In genomic region chr14:48668761-48669303, GRCm38 (mm10) we compare ENCODE assay signal across 10 mouse cellular contexts. TPM values are rescaled to one million over a fixed set of nuclear protein-coding genes. Genes with fewer than 3 reads are reported as not detected.
DNase-seq lines count a peak whose midpoint lies in the region; ATAC-seq lines count a peak whose summit lies in the region.
"Had no signal": no experiment of that assay in that cellular context is flagged by ENCODE, and none has a peak within 500 bp of the region (broad histone marks: within the 10 kb centered on the region; RNA-seq: fewer than 3 reads in every experiment).

No protein-coding gene starts in this region.

- H3K27me3 ChIP-seq in heart, embryonic 11.5 days (ENCODE audit: control insufficient read depth, insufficient read depth, low read length) = peaks cover 75% of the 10 kb centered on the region
- peaks cover 55% of the 10 kb centered on the region for H3K27me3 ChIP-seq in forebrain, embryonic 14.5 days (replicated peaks; ENCODE audit: control insufficient read depth, insufficient read depth, low read length)
- H3K27me3 ChIP-seq in midbrain, embryonic 10.5 days (ENCODE audit: low read depth, poor library complexity, severe bottlenecking) = peaks cover 79% of the 10 kb centered on the region

- peaks cover 8% of the 10 kb centered on the region for H3K4me1 ChIP-seq in heart, embryonic 11.5 days (ENCODE audit: control insufficient read depth, insufficient read depth, low read length)
- H3K4me1 ChIP-seq in forebrain, embryonic 14.5 days (ENCODE audit: control insufficient read depth, insufficient read depth, low read length) = peaks cover 4% of the 10 kb centered on the region; the same call in 1 of the 2 replicates
- peaks cover 41% of the 10 kb centered on the region for H3K4me1 ChIP-seq in midbrain, embryonic 10.5 days

- 0 out of 2 replicates have a peak overlapping the region, but pooled peaks have one; percentile 2 for H3K4me3 ChIP-seq in heart, embryonic 11.5 days (ENCODE audit: low read depth, low read length)
- peak overlapping the region; percentile 15 for H3K4me3 ChIP-seq in forebrain, embryonic 14.5 days (ENCODE audit: low read depth, low read length)
- peak overlapping the region; percentile 97 for H3K4me3 ChIP-seq in midbrain, embryonic 10.5 days

- no peak overlapping the region for H3K4me2 ChIP-seq in heart, embryonic 11.5 days
- peak overlapping the region; percentile 49 for H3K4me2 ChIP-seq in forebrain, embryonic 14.5 days (ENCODE audit: low read length)

- ATAC-seq in heart, embryonic 11.5 days (replicated peaks; ENCODE audit: insufficient number of reproducible peaks, low FRiP score, low TSS enrichment) = no peak
- peak; percentile 59 for ATAC-seq in forebrain, embryonic 14.5 days

- no peak overlapping the region for H3K27ac ChIP-seq in heart, embryonic 11.5 days (ENCODE audit: low read depth, low read length)
- peak overlapping the region; percentile 76 for H3K27ac ChIP-seq in forebrain, embryonic 14.5 days (ENCODE audit: low read depth, low read length)
- H3K27ac ChIP-seq in midbrain, embryonic 10.5 days (replicated peaks) = peak overlapping the region; percentile 100
- H3K27ac ChIP-seq: liver, embryonic 14.5 days had no signal

- H3K36me3 ChIP-seq in heart, embryonic 11.5 days (ENCODE audit: control insufficient read depth, insufficient read depth, low read length) = no peaks in the 10 kb centered on the region
- no peaks in the 10 kb centered on the region for H3K36me3 ChIP-seq in forebrain, embryonic 14.5 days (ENCODE audit: control insufficient read depth, insufficient read depth, low read length)
- peaks cover 18% of the 10 kb centered on the region for H3K36me3 ChIP-seq in midbrain, embryonic 10.5 days

- H3K9ac ChIP-seq in heart, embryonic 11.5 days (ENCODE audit: low read depth, low read length) = no peak overlapping the region
- H3K9ac ChIP-seq in forebrain, embryonic 14.5 days (ENCODE audit: low read length) = peak overlapping the region; percentile 52
- H3K9ac ChIP-seq: liver, embryonic 14.5 days had no signal

- no peaks in the 10 kb centered on the region for H3K9me3 ChIP-seq in heart, embryonic 11.5 days (replicated peaks; ENCODE audit: control insufficient read depth, low read length)
- no peaks in the 10 kb centered on the region for H3K9me3 ChIP-seq in forebrain, embryonic 14.5 days (replicated peaks; ENCODE audit: control insufficient read depth, low read length)
- no peaks in the 10 kb centered on the region for H3K9me3 ChIP-seq in midbrain, embryonic 10.5 days (replicated peaks)

- under 1% methylated on average over 29 of the region's 29 CpGs for WGBS in heart, embryonic 11.5 days (ENCODE audit: insufficient replicate concordance)
- WGBS in forebrain, embryonic 14.5 days = under 1% methylated on average over 29 of the region's 29 CpGs
- under 1% methylated on average over 29 of the region's 29 CpGs for WGBS in midbrain, embryonic 10.5 days

- DNase-seq in heart, adult 9 months (ENCODE audit: low spot score in 2 of 2) = no peak
- DNase-seq in cerebellum, adult 8-10 months = peak; percentile 47
- peak; percentile 84 for DNase-seq in forebrain, embryonic 14.5 days (ENCODE audit: low spot score)
- DNase-seq in midbrain, embryonic 10.5 days (ENCODE audit: low spot score) = peak; percentile 70
- DNase-seq in adipocyte (ENCODE audit: low spot score) = no peak
- no peak for DNase-seq in right cerebral cortex, adult 18-20 months
- DNase-seq in thymus, postnatal 36 days = no peak

RNA-seq across cellular contexts. Expression of gene Otx2, which starts 4.8 kb away (rescaled TPM):
- polyA plus RNA-seq in heart, embryonic 11.5 days (2014; fragmentation: Nextera tagmentation; extraction: Ambion mirVana) = 0.52 TPM in 1 of 2 replicates, not detected in the other
- polyA plus RNA-seq in forebrain, embryonic 14.5 days (2014; fragmentation: Nextera tagmentation; extraction: Ambion mirVana) = 18.1 and 19.0 TPM in 2 replicates
- 149 and 169 TPM in 2 replicates for polyA plus RNA-seq in midbrain, embryonic 10.5 days (2016; fragmentation: Nextera tagmentation; extraction: Ambion mirVana)
- polyA plus RNA-seq: C2C12 had no signal

Comparison
In these comparisons a context has a peak if more than half of its experiments do, and no peak if none do; other contexts are left out.
1. H3K4me3 ChIP-seq: peak in every context shown above with its lines; median percentile 97 in midbrain, embryonic 10.5 days; 15 in forebrain, embryonic 14.5 days; 2 in heart, embryonic 11.5 days.
2. DNase-seq: peak in cerebellum, adult 8-10 months (single experiment), forebrain, embryonic 14.5 days (single experiment) and midbrain, embryonic 10.5 days (single experiment); none in heart, adult 9 months (0 of 2), adipocyte (single experiment), right cerebral cortex, adult 18-20 months (single experiment) and thymus, postnatal 36 days (0 of 2).
3. RNA of gene Otx2, which starts 4.8 kb away (polyA plus RNA-seq): 149 to 169 TPM in midbrain, embryonic 10.5 days and 18.1 to 19.0 TPM in forebrain, embryonic 14.5 days; 0.52 TPM in heart, embryonic 11.5 days; every median in the first group is over 10 times any median in the second.